Mouse (Mus musculus): Measurements from ENCODE around the gene Mrgpre.

Gene Mrgpre

GRCm38 (mm10) chr7:143783996-143784829, at the start of gene Mrgpre:
TSS of gene Mrgpre (minus strand) at chr7:143784500.
- peak; percentile 45 for DNase-seq

- DNase-seq = no peak
These were observed 49.4 kb upstream of the Mrgpre start for GRCm38 (mm10) chr7:143833581-143834190.

- DNase-seq = no peak
These were observed 48.3 kb upstream of the Mrgpre start for GRCm38 (mm10) chr7:143832611-143833010.

- no peak for DNase-seq
These were observed 47.9 kb upstream of the Mrgpre start for GRCm38 (mm10) chr7:143832196-143832595.

- no peak for DNase-seq
These were observed 46.1 kb upstream of the Mrgpre start for GRCm38 (mm10) chr7:143830399-143830798.

GRCm38 (mm10) chr7:143829504-143830331, 45.4 kb upstream of the Mrgpre start:
- DNase-seq = peak; percentile 97

- DNase-seq = no peak
These were observed 42.7 kb upstream of the Mrgpre start for GRCm38 (mm10) chr7:143826985-143827384.

GRCm38 (mm10) chr7:143823266-143823605, 38.9 kb upstream of the Mrgpre start:
- no peak for DNase-seq

GRCm38 (mm10) chr7:143822375-143823265, 38.3 kb upstream of the Mrgpre start, which contains the start of the genes Nadsyn1 and Dhcr7:
TSS of gene Nadsyn1 (minus strand) at chr7:143822849.
TSS of gene Dhcr7 (plus strand) at chr7:143823145.
- peak; percentile 99 for DNase-seq

- no peak for DNase-seq
These were observed 36.9 kb upstream of the Mrgpre start for GRCm38 (mm10) chr7:143821241-143821640.

- DNase-seq = no peak
These were observed 34.9 kb upstream of the Mrgpre start for GRCm38 (mm10) chr7:143819201-143819600.

GRCm38 (mm10) chr7:143808909-143809308, 24.6 kb upstream of the Mrgpre start:
- no peak for DNase-seq

GRCm38 (mm10) chr7:143805199-143805624, 20.9 kb upstream of the Mrgpre start:
- no peak for DNase-seq

- DNase-seq = no peak
These were observed 17.1 kb upstream of the Mrgpre start for GRCm38 (mm10) chr7:143801195-143802065.

- DNase-seq = no peak
These were observed 16.5 kb upstream of the Mrgpre start for GRCm38 (mm10) chr7:143800770-143801169.

- no peak for DNase-seq
These were observed 14.5 kb upstream of the Mrgpre start for GRCm38 (mm10) chr7:143798783-143799182.

GRCm38 (mm10) chr7:143793121-143793520, 8.8 kb upstream of the Mrgpre start:
- DNase-seq = peak; percentile 39

GRCm38 (mm10) chr7:143792336-143792985, 8.2 kb upstream of the Mrgpre start:
- no peak for DNase-seq

GRCm38 (mm10) chr7:143783378-143783995, 813 bp downstream of the Mrgpre start:
- no peak for DNase-seq

- no peak for DNase-seq
These were observed 6.9 kb downstream of the Mrgpre start for GRCm38 (mm10) chr7:143777375-143777774.

Measured in liver (tissue).